Mouse (Mus musculus) embryonic facial prominence, embryonic 15.5 days (tissue): ENCODE data around the gene Ipo11. TPM values are rescaled to one million over a fixed set of nuclear protein-coding genes. Genes with fewer than 3 reads are reported as not detected.

ENCODE experiments used
- ATAC-seq: fragments of 200-750 bp; cut with Nextera tagmentation; 2 replicates; pipeline ENCODE4 v1.8.0; 2017; ENCODE audit warnings: low read depth, moderate TSS enrichment; ENCODE audit not compliant: insufficient number of reproducible peaks, low FRiP score, low TSS enrichment
- H3K27ac ChIP-seq: fragments of 300-500 bp; sonication (generic); replicated peaks from 2 replicates; pipeline ENCODE4 v1.5.1; 2015; ENCODE audit warnings: mild to moderate bottlenecking, inconsistent platforms
- H3K27me3 ChIP-seq: fragments of 300-500 bp; sonication (generic); 2 replicates; pipeline ENCODE4 v1.6.1; 2015; ENCODE audit warnings: inconsistent platforms
- H3K36me3 ChIP-seq: fragments of 300-500 bp; sonication (generic); 2 replicates; pipeline ENCODE4 v1.6.1; 2015; ENCODE audit warnings: mild to moderate bottlenecking, inconsistent platforms
- H3K4me1 ChIP-seq: fragments of 300-500 bp; sonication (generic); 2 replicates; pipeline ENCODE4 v1.6.1; 2015; ENCODE audit warnings: inconsistent platforms
- H3K4me2 ChIP-seq: fragments of 300-500 bp; sonication (generic); replicated peaks from 2 replicates; pipeline ENCODE4 v1.6.1; 2015; ENCODE audit warnings: mild to moderate bottlenecking, inconsistent platforms
- H3K4me3 ChIP-seq: fragments of 300-500 bp; sonication (generic); replicated peaks from 2 replicates; pipeline ENCODE4 v1.5.1; 2015; ENCODE audit warnings: mild to moderate bottlenecking, inconsistent platforms
- H3K9ac ChIP-seq: fragments of 300-500 bp; sonication (generic); 2 replicates; pipeline ENCODE4 v1.6.1; 2015; ENCODE audit warnings: inconsistent platforms
- H3K9me3 ChIP-seq: fragments of 300-500 bp; sonication (generic); replicated peaks from 2 replicates; pipeline ENCODE4 v1.6.1; 2016; ENCODE audit warnings: inconsistent platforms
- WGBS: fragments of 180-500 bp; shearing (Covaris S2); methylation state at CpG from one replicate; pipeline ENCODE4 v1.1.7; 2015; 5-methylcytosine and 5-hydroxymethylcytosine counted together
- polyA plus RNA-seq: library from polyadenylated mRNA; unstranded; fragments of >200 nt; fragmentation: Nextera tagmentation; extraction: Ambion mirVana; gene quantifications from 2 replicates; pipeline ENCODE4 v1.2.1, GENCODE M21; 2015

Gene Ipo11
- 41.3 and 42.6 TPM in 2 replicates for polyA plus RNA-seq

DNA sequence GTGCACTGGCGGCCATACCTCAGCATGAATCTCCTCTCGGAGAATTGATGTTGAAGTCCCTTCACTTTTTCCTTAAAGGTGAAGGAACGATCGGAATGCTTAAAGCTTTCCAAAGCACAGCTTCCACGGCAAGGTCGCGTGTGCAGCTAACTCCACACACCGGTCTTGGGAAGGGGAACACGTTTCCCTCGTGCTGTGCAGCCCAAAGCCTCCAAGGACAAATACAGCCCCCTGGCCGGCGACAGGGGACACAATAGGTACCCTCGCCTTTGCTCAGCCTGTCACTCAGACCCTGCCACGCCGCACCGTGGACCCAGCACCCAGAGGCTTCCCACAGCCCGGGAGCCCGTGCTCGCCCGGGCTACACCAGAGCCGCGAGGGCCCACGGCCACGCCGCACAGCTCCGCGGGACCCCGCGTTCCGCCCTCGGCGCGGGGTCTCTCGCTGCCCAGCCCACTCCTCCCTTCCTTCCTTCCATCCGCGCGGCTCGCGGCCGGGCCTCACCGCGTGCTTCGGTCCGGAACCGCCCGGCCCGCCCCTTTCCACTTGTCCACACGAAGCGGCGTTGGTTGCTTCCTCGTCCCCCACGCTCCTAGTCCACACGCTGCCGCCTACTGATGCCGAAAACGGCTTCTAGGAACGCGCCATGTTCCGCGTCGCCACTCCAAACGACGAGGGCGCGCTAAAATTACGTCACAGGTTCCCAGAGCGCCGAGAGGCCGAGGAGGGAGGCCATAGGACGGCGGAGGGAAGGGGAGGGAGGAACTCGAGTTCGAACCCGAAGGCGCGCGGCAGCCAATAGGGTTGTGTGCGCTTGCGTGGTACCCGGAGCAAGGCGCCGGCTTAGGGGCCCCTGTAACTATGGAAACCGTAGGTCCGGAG, at the start of gene Ipo11:
Gene Ipo11, minus strand, starts transcription at position 703 of the 882 bp plus-strand sequence.
- H3K4me1 ChIP-seq, result peaks cover 8% of the 10 kb centered on the region; the same call in 1 of the 2 replicates
- ATAC-seq, result peak; percentile 95
- no peaks in the 10 kb centered on the region for H3K36me3 ChIP-seq
- H3K27ac ChIP-seq, result peak within 1 kb of the TSS; percentile 80
- H3K9me3 ChIP-seq, result no peaks in the 10 kb centered on the region
- no peaks in the 10 kb centered on the region for H3K27me3 ChIP-seq
- H3K4me2 ChIP-seq, result peak within 1 kb of the TSS; percentile 62
- H3K9ac ChIP-seq, result peak within 1 kb of the TSS; percentile 88
- H3K4me3 ChIP-seq, result peak within 1 kb of the TSS; percentile 100
- under 1% methylated on average over 84 of the region's 84 CpGs for WGBS

DNA sequence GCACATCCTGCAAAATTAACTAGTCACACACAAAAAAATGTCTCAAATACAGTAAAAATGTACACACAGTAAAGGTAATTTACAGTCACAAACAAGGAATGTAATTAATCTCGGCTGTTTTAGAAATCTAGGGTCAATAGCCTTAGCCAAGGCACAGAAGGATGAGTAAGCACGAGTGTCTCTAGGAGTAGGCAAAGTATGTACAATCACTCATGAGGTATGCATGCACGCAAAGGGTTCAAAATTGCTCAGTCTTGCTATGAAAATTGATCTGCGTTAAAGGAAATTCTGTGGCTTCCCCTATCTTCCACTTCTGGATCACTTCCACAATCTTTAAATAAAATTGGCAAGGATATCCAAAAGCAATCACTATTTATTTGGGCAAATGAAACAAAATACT, 24.7 kb upstream of the Ipo11 start:
- Histone ChIP-seq H3K4me2 (no peak overlapping the region), H3K9ac (no peak overlapping the region), H3K4me1 (no peaks in the 10 kb centered on the region), H3K36me3 (peaks cover 39% of the 10 kb centered on the region), H3K9me3 (no peaks in the 10 kb centered on the region), H3K27ac (no peak overlapping the region), H3K27me3 (no peaks in the 10 kb centered on the region), H3K4me3 (no peak overlapping the region)
- WGBS, result 82% methylated on average over 4 of the region's 4 CpGs
- no peak for ATAC-seq

DNA sequence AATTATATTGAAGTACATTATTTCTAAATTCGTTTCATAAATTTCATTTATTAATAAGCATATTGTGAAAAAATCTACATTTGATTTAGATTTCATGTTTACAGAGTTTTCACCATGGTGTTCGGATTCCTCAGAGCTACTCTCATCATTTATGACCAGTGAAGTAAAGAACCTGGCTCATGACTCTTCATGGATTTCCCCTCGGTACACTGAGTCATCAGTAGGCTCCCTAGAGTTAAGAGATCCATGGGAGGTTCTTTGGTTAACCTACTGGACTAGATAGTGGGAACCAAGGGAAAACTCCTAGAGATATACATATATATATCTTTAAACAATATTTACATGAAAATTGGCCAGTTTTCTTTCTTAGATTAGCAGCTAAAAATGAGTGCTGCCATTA, 23.8 kb upstream of the Ipo11 start:
- Histone ChIP-seq H3K27ac (no peak overlapping the region), H3K36me3 (peaks cover 46% of the 10 kb centered on the region), H3K9me3 (no peaks in the 10 kb centered on the region), H3K4me3 (no peak overlapping the region), H3K4me1 (no peaks in the 10 kb centered on the region), H3K27me3 (no peaks in the 10 kb centered on the region), H3K9ac (no peak overlapping the region), H3K4me2 (no peak overlapping the region)
- ATAC-seq, result no peak
- 85% methylated on average over 3 of the region's 3 CpGs for WGBS

DNA sequence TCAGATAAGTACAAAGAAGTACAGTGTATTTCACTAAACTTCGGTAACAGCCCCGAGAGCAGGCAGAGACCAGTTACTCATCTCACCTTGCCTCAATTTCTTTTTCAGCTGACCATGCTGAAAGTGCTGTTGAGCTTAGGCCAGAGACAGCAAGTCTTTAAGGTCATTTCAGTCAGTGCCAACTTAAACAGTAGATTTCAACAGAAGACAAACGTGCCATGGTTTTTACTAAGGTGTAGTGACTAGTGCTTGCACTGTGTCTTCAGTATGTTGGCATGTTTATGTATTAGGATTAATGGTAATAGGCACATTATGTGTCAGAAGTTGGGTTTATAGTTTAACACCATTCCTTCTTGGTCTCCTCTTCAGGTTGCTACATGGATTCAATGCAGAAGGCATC, 21.5 kb upstream of the Ipo11 start:
- H3K9me3 ChIP-seq, result no peaks in the 10 kb centered on the region
- no peak for ATAC-seq
- H3K9ac ChIP-seq, result no peak overlapping the region
- H3K4me2 ChIP-seq, result no peak overlapping the region
- no peak overlapping the region for H3K27ac ChIP-seq
- H3K4me3 ChIP-seq, result no peak overlapping the region
- H3K4me1 ChIP-seq, result no peaks in the 10 kb centered on the region
- H3K36me3 ChIP-seq, result peaks cover 49% of the 10 kb centered on the region
- WGBS, result 90% methylated on average over 3 of the region's 3 CpGs
- no peaks in the 10 kb centered on the region for H3K27me3 ChIP-seq

DNA sequence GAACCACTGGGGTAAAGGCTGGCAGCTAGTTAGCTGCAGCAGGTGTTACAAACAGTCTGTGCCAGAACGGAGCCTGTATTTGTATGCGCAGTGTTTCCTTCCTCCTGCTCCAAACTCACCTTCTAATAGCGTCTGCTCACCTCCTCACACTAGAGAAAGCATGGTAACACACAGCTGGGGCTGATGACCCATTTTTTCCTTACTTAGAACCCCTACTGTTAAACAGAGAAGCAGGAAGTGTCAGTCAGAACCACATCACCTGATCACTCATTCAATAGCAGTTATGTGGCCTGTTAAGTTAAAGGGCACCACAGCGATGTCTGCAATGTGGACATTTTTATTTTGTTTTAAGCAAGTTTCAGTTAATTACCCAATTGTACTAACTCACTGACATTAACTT, 20.8 kb upstream of the Ipo11 start:
- Histone ChIP-seq H3K9ac (no peak overlapping the region), H3K4me2 (no peak overlapping the region), H3K4me1 (no peaks in the 10 kb centered on the region), H3K27ac (no peak overlapping the region), H3K4me3 (no peak overlapping the region), H3K9me3 (no peaks in the 10 kb centered on the region), H3K36me3 (peaks cover 53% of the 10 kb centered on the region), H3K27me3 (no peaks in the 10 kb centered on the region)
- ATAC-seq, result no peak
- WGBS, result 86% methylated on average over 4 of the region's 4 CpGs

DNA sequence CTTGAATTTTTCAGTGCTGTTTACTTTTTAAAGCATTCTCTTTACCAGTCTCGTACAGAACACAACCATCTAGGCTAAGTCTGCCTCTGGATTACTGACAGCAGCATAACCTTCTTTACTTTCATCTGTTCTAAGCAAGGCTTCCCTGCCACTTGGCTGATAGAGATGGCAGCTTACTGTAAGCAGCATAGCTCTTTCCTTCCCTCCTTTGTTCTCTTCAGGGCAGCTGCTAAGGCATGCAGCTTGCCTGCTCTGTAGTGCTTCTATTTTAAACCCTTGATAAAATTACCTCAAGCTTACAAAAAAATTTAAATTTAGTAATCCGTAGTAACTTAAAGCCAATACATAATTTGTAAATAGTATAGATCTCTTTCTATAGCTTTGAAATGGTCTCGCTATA, 18.1 kb upstream of the Ipo11 start:
- Histone ChIP-seq H3K27me3 (no peaks in the 10 kb centered on the region), H3K9me3 (no peaks in the 10 kb centered on the region), H3K27ac (no peak overlapping the region), H3K36me3 (peaks cover 62% of the 10 kb centered on the region), H3K9ac (no peak overlapping the region), H3K4me3 (no peak overlapping the region), H3K4me1 (no peaks in the 10 kb centered on the region), H3K4me2 (no peak overlapping the region)
- no peak for ATAC-seq
- 87% methylated on average over 3 of the region's 3 CpGs for WGBS

DNA sequence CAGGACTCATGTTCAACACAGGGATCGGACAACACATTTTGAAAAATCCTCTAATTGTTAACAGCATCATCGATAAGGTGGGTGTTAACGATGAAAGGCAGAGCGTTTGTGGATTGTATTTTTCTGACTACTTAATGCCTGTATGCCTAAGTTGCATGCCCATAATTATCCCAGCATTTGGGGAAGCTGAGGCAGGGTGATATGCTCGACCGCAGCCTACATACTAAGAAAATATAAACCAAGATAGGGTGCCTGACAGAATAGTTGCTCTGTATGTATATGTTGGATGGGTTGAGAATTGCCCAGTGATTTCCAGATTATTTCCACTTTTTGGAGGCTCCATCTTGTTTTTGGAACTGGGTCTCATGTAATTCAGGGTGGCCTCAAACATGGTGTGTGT, 10.8 kb upstream of the Ipo11 start:
- H3K27ac ChIP-seq, result no peak overlapping the region

DNA sequence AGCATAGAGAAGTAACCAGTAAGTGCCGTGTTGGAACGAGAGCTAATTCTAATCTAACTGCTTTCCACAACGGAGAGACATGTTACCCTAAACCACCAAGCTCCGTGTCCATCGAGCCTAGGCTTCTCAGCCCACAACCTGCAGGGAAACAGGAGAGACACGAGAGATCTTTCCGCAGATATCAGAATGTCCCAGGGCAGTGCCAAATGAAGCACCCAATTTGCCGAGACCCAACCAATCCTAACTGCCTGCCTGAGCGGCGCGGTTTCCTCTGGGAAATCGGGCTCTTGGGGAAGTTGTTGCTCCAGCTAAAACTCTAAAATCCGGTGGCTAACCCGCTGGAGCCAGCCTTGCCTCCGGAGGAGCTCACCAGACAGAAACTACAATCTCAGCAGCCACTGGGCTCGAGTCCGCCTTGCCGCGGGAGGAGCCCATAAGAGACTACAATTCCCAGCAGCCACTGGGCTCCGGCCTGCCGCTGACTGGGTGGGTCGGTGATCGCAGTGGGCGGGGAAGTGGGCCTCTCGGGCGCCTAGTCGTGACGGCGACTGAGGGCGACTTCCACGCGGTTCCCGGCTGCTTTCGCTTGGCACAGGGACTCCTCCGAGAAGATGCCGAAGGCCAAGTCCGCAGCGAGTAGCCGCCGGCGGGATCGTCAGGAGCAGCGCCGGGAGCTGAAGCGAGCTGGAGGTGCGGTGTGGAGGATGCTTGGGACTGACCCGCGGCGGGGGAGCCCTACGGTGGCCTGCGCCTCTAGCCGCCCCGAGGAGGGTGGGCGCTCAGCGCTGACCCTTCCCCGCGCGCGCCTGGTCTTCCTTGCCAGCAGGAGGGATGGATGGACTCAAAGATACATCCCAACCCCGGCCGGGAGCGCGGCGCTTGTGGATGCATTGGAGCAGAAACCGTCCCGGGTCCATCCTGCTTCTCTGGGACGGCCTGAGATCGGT, 10.1 kb upstream of the Ipo11 start, which contains the start of gene Dimt1:
Gene Dimt1, plus strand, starts transcription at position 534 of the 947 bp plus-strand sequence.
- H3K4me3 ChIP-seq, result peak within 1 kb of the TSS; percentile 87
- no peaks in the 10 kb centered on the region for H3K9me3 ChIP-seq
- peak; percentile 98 for ATAC-seq
- H3K9ac ChIP-seq, result peak within 1 kb of the TSS; percentile 82
- 0% methylated on average over 68 of the region's 68 CpGs for WGBS
- peaks cover 18% of the 10 kb centered on the region for H3K36me3 ChIP-seq
- H3K4me1 ChIP-seq, result peaks cover 11% of the 10 kb centered on the region
- peak within 1 kb of the TSS; percentile 68 for H3K4me2 ChIP-seq
- H3K27ac ChIP-seq, result peak within 1 kb of the TSS; percentile 94
- no peaks in the 10 kb centered on the region for H3K27me3 ChIP-seq

More for the DNA sequence above, 10.8 kb upstream of the Ipo11 start:
- H3K36me3 ChIP-seq, result peaks cover 25% of the 10 kb centered on the region
- H3K4me2 ChIP-seq, result peak overlapping the region; percentile 68
- H3K4me1 ChIP-seq, result peaks cover 11% of the 10 kb centered on the region
- no peaks in the 10 kb centered on the region for H3K9me3 ChIP-seq
- H3K9ac ChIP-seq, result peak overlapping the region; percentile 82
- 4% methylated on average over 6 of the region's 6 CpGs for whole genome bisulfite sequencing
- H3K27me3 ChIP-seq, result no peaks in the 10 kb centered on the region
- ATAC-seq, result no peak
- H3K4me3 ChIP-seq, result peak overlapping the region; percentile 87

DNA sequence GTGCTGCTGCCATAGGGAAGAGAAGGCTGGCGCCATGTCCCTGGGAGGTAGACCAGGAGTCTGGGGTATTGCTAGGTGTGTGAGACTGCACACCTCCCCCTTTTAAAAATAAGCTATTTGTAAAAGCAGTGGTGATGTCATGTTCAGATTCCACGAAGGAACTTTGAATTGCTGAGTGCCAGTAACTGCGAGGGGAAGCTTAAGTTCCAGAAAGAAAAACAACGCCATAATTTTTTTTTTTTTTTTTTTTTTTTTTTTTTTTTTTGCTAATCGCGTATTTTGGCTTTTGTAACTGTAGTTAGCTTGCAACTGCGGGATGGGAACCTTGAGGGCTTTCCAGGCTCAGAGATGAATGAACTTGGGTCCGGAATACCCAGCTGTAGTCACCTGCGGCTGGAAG, 8.8 kb upstream of the Ipo11 start:
- Histone ChIP-seq H3K4me3 (no peak overlapping the region), H3K27me3 (no peaks in the 10 kb centered on the region), H3K4me1 (peaks cover 11% of the 10 kb centered on the region), H3K27ac (no peak overlapping the region), H3K9ac (no peak overlapping the region), H3K4me2 (no peak overlapping the region), H3K9me3 (no peaks in the 10 kb centered on the region), H3K36me3 (peaks cover 8% of the 10 kb centered on the region)
- no peak for ATAC-seq
- 79% methylated on average over 9 of the region's 9 CpGs for WGBS

DNA sequence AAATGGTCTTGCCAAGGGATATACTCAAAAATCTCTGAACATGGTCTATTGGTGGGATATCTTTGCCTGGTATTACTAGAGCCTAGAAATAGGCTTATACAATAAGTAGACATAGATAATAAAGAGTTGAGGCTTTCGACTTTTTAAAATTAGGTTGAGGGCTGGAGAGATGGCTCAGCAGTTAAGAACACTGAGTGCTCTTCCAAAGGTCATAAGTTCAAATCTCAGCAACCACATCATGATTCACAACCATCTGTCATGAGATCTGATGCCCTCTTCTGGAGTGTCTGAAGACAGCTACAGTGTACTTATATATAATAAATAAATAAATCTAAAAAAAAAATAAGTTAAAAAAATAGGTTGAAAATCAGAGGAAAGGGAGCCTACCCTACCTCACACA, 6.0 kb upstream of the Ipo11 start:
- Histone ChIP-seq H3K9me3 (no peaks in the 10 kb centered on the region), H3K4me2 (no peak overlapping the region), H3K9ac (no peak overlapping the region), H3K4me1 (peaks cover 2% of the 10 kb centered on the region), H3K27ac (no peak overlapping the region), H3K27me3 (no peaks in the 10 kb centered on the region), H3K36me3 (no peaks in the 10 kb centered on the region), H3K4me3 (no peak overlapping the region)
- no peak for ATAC-seq
- 91% methylated on average over 1 of the region's 1 CpGs for WGBS
